Mouse (Mus musculus) kidney, postnatal 0 days (tissue): ENCODE measurements at regions not wholly inside any gene's neighbourhood (a gene's known extent, or its start where the extent isn't known, plus 50 kb on each side); places are given as distances from the start of the nearest gene placed in this dataset.

Experiments used
- ATAC-seq: fragments of 200-750 bp; cut with Nextera tagmentation; replicated peaks from 2 replicates; pipeline ENCODE4 v1.8.0; 2017; ENCODE audit warnings: low read depth, moderate number of reproducible peaks, moderate TSS enrichment, moderate library complexity; ENCODE audit not compliant: low FRiP score
- DNase-seq: peaks from one replicate; pipeline ENCODE4 v3.0.0-alpha.2; 2016; ENCODE audit warnings: low spot score
- H3K27ac ChIP-seq: fragments of 300-500 bp; sonication (generic); 2 replicates; pipeline ENCODE4 v1.5.1; 2014; ENCODE audit warnings: mild to moderate bottlenecking
- H3K27me3 ChIP-seq: fragments of 300-500 bp; sonication (generic); 2 replicates; pipeline ENCODE4 v1.6.1; 2014; ENCODE audit warnings: low read length, mixed read lengths; ENCODE audit not compliant: insufficient read depth
- H3K36me3 ChIP-seq: fragments of 300-500 bp; sonication (generic); 2 replicates; pipeline ENCODE4 v1.6.1; 2014; ENCODE audit warnings: low read length, mixed read lengths; ENCODE audit not compliant: insufficient read depth
- H3K4me1 ChIP-seq: fragments of 300-500 bp; sonication (generic); replicated peaks from 2 replicates; pipeline ENCODE4 v1.6.1; 2014; ENCODE audit warnings: antibody characterized with exemption, low read length, mixed read lengths; ENCODE audit not compliant: insufficient read depth
- H3K4me2 ChIP-seq: fragments of 300-500 bp; sonication (generic); 2 replicates; pipeline ENCODE4 v1.6.1; 2014; ENCODE audit warnings: mild to moderate bottlenecking, low read length, moderate library complexity, mixed read lengths
- H3K4me3 ChIP-seq: fragments of 300-500 bp; sonication (generic); replicated peaks from 2 replicates; pipeline ENCODE4 v1.5.1; 2014; ENCODE audit warnings: low read depth, low read length
- H3K9ac ChIP-seq: fragments of 300-500 bp; sonication (generic); 2 replicates; pipeline ENCODE4 v1.6.1; 2014; ENCODE audit warnings: low read depth, low read length
- H3K9me3 ChIP-seq: fragments of 300-500 bp; sonication (generic); replicated peaks from 2 replicates; pipeline ENCODE4 v1.6.1; 2016; ENCODE audit warnings: low read length, inconsistent platforms, mixed read lengths
- CTCF ChIP-seq: IDR thresholded peaks from 2 replicates; pipeline ENCODE4 v1.5.1; 2016; ENCODE audit warnings: antibody characterized with exemption, low read depth, mild to moderate bottlenecking, moderate library complexity
- WGBS: fragments of 180-500 bp; shearing (Covaris S2); extraction: QIAGEN DNeasy Blood & Tissue Kit; methylation state at CpG from one replicate; pipeline ENCODE4 v1.1.7; 2014; 5-methylcytosine and 5-hydroxymethylcytosine counted together

GRCm38 (mm10) chr12:50241139-50241538 lies 407.8 kb downstream of the Prkd1 start:
- WGBS, result 95% methylated on average over 1 of the region's 1 CpGs
- TF ChIP-seq CTCF, result no peak

GRCm38 (mm10) chr12:50258901-50259300 lies 390.0 kb downstream of the Prkd1 start:
- TF ChIP-seq CTCF, result no peak
- Histone ChIP-seq H3K27me3 (no peaks in the 10 kb centered on the region), H3K9me3 (no peaks in the 10 kb centered on the region), H3K36me3 (no peaks in the 10 kb centered on the region), H3K4me2 (no peak overlapping the region), H3K27ac (no peak overlapping the region), H3K9ac (no peak overlapping the region), H3K4me3 (no peak overlapping the region), H3K4me1 (no peaks in the 10 kb centered on the region)
- DNase-seq (no peak), ATAC-seq (no peak)
- 72% methylated on average over 4 of the region's 4 CpGs for WGBS

More at GRCm38 (mm10) chr12:50241139-50241538, 407.8 kb downstream of the Prkd1 start:
- Histone ChIP-seq H3K9me3 (no peaks in the 10 kb centered on the region), H3K9ac (no peak overlapping the region), H3K4me2 (no peak overlapping the region), H3K4me3 (no peak overlapping the region), H3K36me3 (no peaks in the 10 kb centered on the region), H3K27me3 (no peaks in the 10 kb centered on the region), H3K4me1 (no peaks in the 10 kb centered on the region), H3K27ac (no peak overlapping the region)
- DNase-seq (no peak), ATAC-seq (no peak)

- H3K4me1 ChIP-seq, result no peaks in the 10 kb centered on the region
- H3K4me3 ChIP-seq, result no peak overlapping the region
- no peak for TF ChIP-seq CTCF
- no peak for ATAC-seq
- no peak overlapping the region for H3K4me2 ChIP-seq
- no peak overlapping the region for H3K27ac ChIP-seq
- no peaks in the 10 kb centered on the region for H3K27me3 ChIP-seq
- no peak for DNase-seq
- no peaks in the 10 kb centered on the region for H3K9me3 ChIP-seq
- WGBS, result 80% methylated on average over 4 of the region's 4 CpGs
- H3K36me3 ChIP-seq, result no peaks in the 10 kb centered on the region
- H3K9ac ChIP-seq, result no peak overlapping the region
Measured at GRCm38 (mm10) chr12:50261072-50261471, 387.8 kb downstream of the Prkd1 start.

GRCm38 (mm10) chr12:50273239-50273880 lies 375.5 kb downstream of the Prkd1 start:
- H3K9me3 ChIP-seq, result no peaks in the 10 kb centered on the region
- TF ChIP-seq CTCF, result no peak
- H3K9ac ChIP-seq, result no peak overlapping the region
- H3K36me3 ChIP-seq, result no peaks in the 10 kb centered on the region
- H3K4me3 ChIP-seq, result no peak overlapping the region
- H3K27me3 ChIP-seq, result no peaks in the 10 kb centered on the region
- ATAC-seq, result no peak
- no peak overlapping the region for H3K27ac ChIP-seq
- no peak overlapping the region for H3K4me2 ChIP-seq
- WGBS, result 72% methylated on average over 2 of the region's 2 CpGs
- H3K4me1 ChIP-seq, result no peaks in the 10 kb centered on the region
- DNase-seq, result no peak

DNA sequence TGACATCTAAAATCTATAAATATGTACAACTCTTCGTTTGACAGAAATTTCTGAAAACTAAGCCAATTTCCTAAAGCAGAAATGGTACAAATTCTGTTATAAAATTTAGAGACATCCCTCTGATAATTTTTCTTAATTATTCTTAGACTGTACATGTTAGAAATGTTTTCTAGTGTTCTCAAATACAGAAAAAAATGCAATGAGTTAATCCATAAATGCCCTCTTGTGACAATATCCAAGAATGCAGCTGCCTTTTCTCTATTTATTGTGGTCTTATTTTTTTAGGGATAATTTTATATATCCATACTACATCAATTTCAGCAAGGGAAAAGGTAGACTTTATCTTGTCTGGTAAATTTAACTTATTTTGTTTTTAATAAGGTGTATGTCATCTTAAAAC lies 367.3 kb downstream of the Prkd1 start:
- no peak for ATAC-seq
- H3K27me3 ChIP-seq, result no peaks in the 10 kb centered on the region
- 52% methylated on average over 1 of the region's 1 CpGs for WGBS
- H3K9ac ChIP-seq, result no peak overlapping the region
- no peaks in the 10 kb centered on the region for H3K36me3 ChIP-seq
- H3K4me1 ChIP-seq, result no peaks in the 10 kb centered on the region
- no peak overlapping the region for H3K4me2 ChIP-seq
- no peak overlapping the region for H3K4me3 ChIP-seq
- peak; percentile 20; the same call in 1 of the 2 replicates for TF ChIP-seq CTCF
- DNase-seq, result no peak
- no peaks in the 10 kb centered on the region for H3K9me3 ChIP-seq
- H3K27ac ChIP-seq, result no peak overlapping the region
